Mouse (Mus musculus) lung, adult 2 months (tissue): ENCODE data around the gene Arntl2. TPM values are rescaled to one million over a fixed set of nuclear protein-coding genes. Genes with fewer than 3 reads are reported as not detected.

Source experiments
- DNase-seq: peaks from one replicate; pipeline ENCODE4 v3.0.0; 2022
- H3K4me1 ChIP-seq: fragments of 200-500 bp; 2 replicates; pipeline ENCODE4 v1.6.1; 2011; ENCODE audit warnings: low read length; ENCODE audit not compliant: control insufficient read depth, insufficient read depth
- H3K4me3 ChIP-seq: fragments of 200-500 bp; replicated peaks from 2 replicates; pipeline ENCODE3; 2011; ENCODE audit warnings: low read depth, mild to moderate bottlenecking, control low read depth, low read length; ENCODE audit errors: extremely low read depth
- CTCF ChIP-seq: fragments of 200-500 bp; IDR thresholded peaks from 2 replicates; pipeline ENCODE4 v1.5.1; 2011; ENCODE audit warnings: mild to moderate bottlenecking, low read length, control low read depth; ENCODE audit not compliant: insufficient read depth
- POLR2A ChIP-seq: fragments of 200-500 bp; IDR thresholded peaks from 2 replicates; pipeline ENCODE4 v1.6.1; 2011; ENCODE audit warnings: low read depth, mild to moderate bottlenecking, control low read depth, low read length, borderline replicate concordance; ENCODE audit errors: extremely low read depth
- WGBS: fragments of 180-500 bp; shearing (Covaris S2); methylation state at CpG from one replicate; pipeline ENCODE4 v1.1.7; 2018; 5-methylcytosine and 5-hydroxymethylcytosine counted together
- polyA plus RNA-seq: library from polyadenylated mRNA; depleted of rRNA; stranded (reverse); fragments of >200 nt; gene quantifications from 2 replicates; pipeline ENCODE4 v1.2.3, GENCODE M21; 2012; rRNA removed

Arntl2 gene
- polyA plus RNA-seq, 1 experiment: 3.1 TPM

GRCm38 (mm10) chr6:146865701-146866100, 69.8 kb downstream of the Arntl2 start:
- no peak for DNase-seq
- TF ChIP-seq CTCF (no peak), POLR2A (no peak)
- H3K4me3 ChIP-seq: no peak overlapping the region
- no peaks in the 10 kb centered on the region for H3K4me1 ChIP-seq
- WGBS: 87% methylated on average over 4 of the region's 4 CpGs

GRCm38 (mm10) chr6:146871975-146872374, 76.1 kb downstream of the Arntl2 start:
- TF ChIP-seq POLR2A (no peak), CTCF (no peak)
- no peak overlapping the region for H3K4me3 ChIP-seq
- WGBS: 86% methylated on average over 4 of the region's 4 CpGs
- DNase-seq: no peak
- H3K4me1 ChIP-seq: no peaks in the 10 kb centered on the region; the same call in 1 of the 2 replicates

DNA sequence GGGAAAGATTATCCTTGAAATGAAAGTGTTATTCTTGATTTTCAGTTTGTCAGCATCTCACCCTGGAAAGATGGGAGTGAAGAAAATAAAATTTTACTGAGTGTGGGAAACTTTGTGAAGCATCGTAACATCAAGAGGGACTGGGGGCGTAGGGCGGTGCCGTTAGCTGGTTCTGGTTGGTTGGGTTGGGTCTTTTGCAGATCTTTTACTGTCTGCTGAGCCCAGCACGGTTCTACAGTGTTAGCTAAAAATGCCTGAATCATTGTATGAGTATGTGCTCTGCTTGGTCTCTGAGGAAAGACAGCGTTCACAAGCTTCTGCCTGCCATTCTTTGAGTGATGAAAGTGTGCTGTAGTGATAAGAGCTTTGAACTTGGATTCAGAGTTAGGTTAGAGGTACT, 78.6 kb downstream of the Arntl2 start:
- Histone ChIP-seq H3K4me1 (no peaks in the 10 kb centered on the region; the same call in 1 of the 2 replicates), H3K4me3 (no peak overlapping the region)
- 80% methylated on average over 6 of the region's 6 CpGs for WGBS
- TF ChIP-seq CTCF: no peak
- TF ChIP-seq POLR2A: no peak
- DNase-seq: no peak

- no peak overlapping the region for H3K4me3 ChIP-seq
- no peaks in the 10 kb centered on the region; the same call in 1 of the 2 replicates for H3K4me1 ChIP-seq
- no peak for DNase-seq
- 94% methylated on average over 2 of the region's 2 CpGs for WGBS
- TF ChIP-seq CTCF (no peak), POLR2A (no peak)
Measured at GRCm38 (mm10) chr6:146876820-146877219, 81.0 kb downstream of the Arntl2 start.

- DNase-seq: no peak
- no peak overlapping the region for H3K4me3 ChIP-seq
- 86% methylated on average over 12 of the region's 12 CpGs for WGBS
- H3K4me1 ChIP-seq: no peaks in the 10 kb centered on the region
- TF ChIP-seq POLR2A (no peak), CTCF (no peak)
Measured at GRCm38 (mm10) chr6:146877425-146878045, 81.7 kb downstream of the Arntl2 start.

- no peak overlapping the region for H3K4me3 ChIP-seq
- no peak for DNase-seq
- TF ChIP-seq POLR2A: no peak
- no peak for TF ChIP-seq CTCF
- 43% methylated on average over 10 of the region's 10 CpGs for WGBS
- no peaks in the 10 kb centered on the region for H3K4me1 ChIP-seq
Measured at GRCm38 (mm10) chr6:146878926-146879325, 83.1 kb downstream of the Arntl2 start.

GRCm38 (mm10) chr6:146879856-146880255, 84.0 kb downstream of the Arntl2 start:
- TF ChIP-seq CTCF (no peak), POLR2A (no peak)
- no peaks in the 10 kb centered on the region for H3K4me1 ChIP-seq
- DNase-seq: no peak
- no peak overlapping the region for H3K4me3 ChIP-seq
- WGBS: 93% methylated on average over 9 of the region's 9 CpGs

DNA sequence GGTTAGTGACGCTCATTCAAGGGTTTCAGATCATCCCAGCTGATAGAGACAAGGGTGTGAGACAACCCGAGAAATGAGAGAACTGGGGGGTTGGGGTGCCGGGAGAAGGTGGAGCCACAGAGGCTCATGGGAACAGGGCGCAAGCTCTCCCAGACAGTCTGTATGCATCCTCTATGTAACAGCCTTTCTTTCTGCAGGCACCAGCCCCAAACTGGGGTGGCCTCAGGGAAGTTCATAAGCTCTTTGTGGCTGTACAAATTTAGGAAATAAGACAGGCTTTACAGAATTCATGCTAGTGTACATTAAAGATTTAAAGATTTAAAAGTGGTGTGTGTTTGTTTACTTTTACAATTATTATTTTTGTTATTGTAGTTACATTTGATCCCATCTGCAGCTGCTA, 84.4 kb downstream of the Arntl2 start:
- DNase-seq: no peak
- Histone ChIP-seq H3K4me1 (no peaks in the 10 kb centered on the region), H3K4me3 (no peak overlapping the region)
- no peak for TF ChIP-seq CTCF
- no peak for TF ChIP-seq POLR2A
- 88% methylated on average over 4 of the region's 4 CpGs for WGBS

- Histone ChIP-seq H3K4me1 (no peaks in the 10 kb centered on the region), H3K4me3 (no peak overlapping the region)
- 51% methylated on average over 13 of the region's 13 CpGs for WGBS
- TF ChIP-seq CTCF: no peak
- TF ChIP-seq POLR2A: no peak
- DNase-seq: no peak
Measured at GRCm38 (mm10) chr6:146881896-146882770, 86.3 kb downstream of the Arntl2 start.

Other genes with a start within 250 kb of the Arntl2 start
- gene Fgfr1op2, start 218.9 kb upstream of the Arntl2 start, polyA plus RNA-seq: 54.3 and 87.8 TPM in 2 replicates
- 10.0 and 13.1 TPM in 2 replicates for gene Ints13, start 218.2 kb upstream of the Arntl2 start, polyA plus RNA-seq
- 18.0 and 25.1 TPM in 2 replicates for gene Med21, start 153.5 kb upstream of the Arntl2 start, polyA plus RNA-seq
- gene Tm7sf3, start 153.2 kb upstream of the Arntl2 start, polyA plus RNA-seq: 15.8 and 20.2 TPM in 2 replicates
- 2.8 and 5.3 TPM in 2 replicates for gene Stk38l, start 71.1 kb upstream of the Arntl2 start, polyA plus RNA-seq
- gene Smco2, start 54.0 kb downstream of the Arntl2 start, polyA plus RNA-seq: 0.12 TPM in 1 of 2 replicates, not detected in the other
- gene Ppfibp1, start 92.4 kb downstream of the Arntl2 start, polyA plus RNA-seq: 26.1 and 35.1 TPM in 2 replicates
- not detected in 2 replicates for gene 1700034J05Rik, start 158.4 kb downstream of the Arntl2 start, polyA plus RNA-seq
- 0.24 and 0.32 TPM in 2 replicates for gene Rep15, start 236.5 kb downstream of the Arntl2 start, polyA plus RNA-seq
- gene Mrps35, start 246.7 kb downstream of the Arntl2 start, polyA plus RNA-seq: 5.2 and 6.2 TPM in 2 replicates